Mouse (Mus musculus): ENCODE results near the gene Pdzrn4.

Gene Pdzrn4

DNA sequence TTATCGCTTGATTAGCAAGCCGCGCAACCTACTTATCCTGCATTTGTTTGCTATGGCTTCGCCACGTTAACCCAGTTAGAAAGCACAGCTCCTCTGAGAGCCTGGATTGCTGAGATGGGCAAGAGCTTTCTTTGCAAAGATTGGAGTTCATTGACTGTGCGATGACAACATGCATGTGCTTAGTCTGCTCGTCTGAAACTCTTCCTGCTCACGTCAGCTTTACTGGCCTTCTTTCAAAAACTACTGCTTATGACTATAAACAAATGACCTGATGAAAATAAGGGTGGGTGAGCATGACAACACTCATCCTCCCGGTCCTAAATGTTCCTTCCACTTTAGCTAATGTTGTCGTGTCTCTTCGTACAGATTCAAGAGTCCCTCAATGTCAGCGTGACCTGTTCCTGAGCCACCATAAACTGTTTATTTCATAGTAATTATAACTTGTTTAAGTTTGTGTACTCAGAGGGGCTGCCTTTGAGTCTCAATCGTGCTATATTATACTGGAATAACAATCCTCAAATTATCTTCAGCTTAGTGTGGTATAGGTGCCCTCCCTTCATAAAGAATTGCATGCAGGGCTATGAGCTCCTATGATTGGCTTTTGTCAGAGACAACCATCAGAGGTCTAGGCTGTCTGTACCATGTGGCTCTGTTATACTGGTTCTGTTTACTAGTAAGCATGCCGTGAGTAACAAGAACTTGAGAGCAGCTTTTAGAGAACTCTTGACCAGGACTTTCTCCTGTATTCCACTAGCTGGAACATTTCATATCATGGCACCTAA is 187.9 kb downstream of the Pdzrn4 start:
- no peak for DNase-seq (ENCODE audit: low read depth, low spot score)

DNA sequence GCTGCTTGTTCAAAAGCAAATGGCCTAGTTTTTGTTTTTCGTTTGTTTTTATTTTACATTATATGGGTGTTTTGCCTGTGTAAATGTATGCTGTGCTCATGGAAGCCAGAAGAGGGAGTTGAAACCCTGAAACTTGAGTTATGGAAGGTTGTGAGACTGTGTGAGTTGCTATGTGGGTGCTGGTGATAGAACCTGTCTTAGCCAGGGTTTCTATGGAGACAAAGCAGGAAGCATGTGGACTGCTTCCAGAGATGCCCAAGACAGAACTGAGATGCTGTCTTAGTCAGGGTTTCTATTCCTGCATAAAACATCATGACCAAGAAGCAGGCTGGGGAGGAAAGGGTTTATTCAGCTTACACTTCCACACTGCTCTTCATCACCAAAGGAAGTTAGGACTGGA is 190.8 kb downstream of the Pdzrn4 start:
- no peak for DNase-seq (ENCODE audit: low read depth, low spot score)

GRCm38 (mm10) chr15:92594721-92595120 is 198.0 kb downstream of the Pdzrn4 start:
- DNase-seq (ENCODE audit: low read depth, low spot score), result no peak

GRCm38 (mm10) chr15:92597011-92597780 is 200.5 kb downstream of the Pdzrn4 start:
- no peak for DNase-seq (ENCODE audit: low read depth, low spot score)

DNA sequence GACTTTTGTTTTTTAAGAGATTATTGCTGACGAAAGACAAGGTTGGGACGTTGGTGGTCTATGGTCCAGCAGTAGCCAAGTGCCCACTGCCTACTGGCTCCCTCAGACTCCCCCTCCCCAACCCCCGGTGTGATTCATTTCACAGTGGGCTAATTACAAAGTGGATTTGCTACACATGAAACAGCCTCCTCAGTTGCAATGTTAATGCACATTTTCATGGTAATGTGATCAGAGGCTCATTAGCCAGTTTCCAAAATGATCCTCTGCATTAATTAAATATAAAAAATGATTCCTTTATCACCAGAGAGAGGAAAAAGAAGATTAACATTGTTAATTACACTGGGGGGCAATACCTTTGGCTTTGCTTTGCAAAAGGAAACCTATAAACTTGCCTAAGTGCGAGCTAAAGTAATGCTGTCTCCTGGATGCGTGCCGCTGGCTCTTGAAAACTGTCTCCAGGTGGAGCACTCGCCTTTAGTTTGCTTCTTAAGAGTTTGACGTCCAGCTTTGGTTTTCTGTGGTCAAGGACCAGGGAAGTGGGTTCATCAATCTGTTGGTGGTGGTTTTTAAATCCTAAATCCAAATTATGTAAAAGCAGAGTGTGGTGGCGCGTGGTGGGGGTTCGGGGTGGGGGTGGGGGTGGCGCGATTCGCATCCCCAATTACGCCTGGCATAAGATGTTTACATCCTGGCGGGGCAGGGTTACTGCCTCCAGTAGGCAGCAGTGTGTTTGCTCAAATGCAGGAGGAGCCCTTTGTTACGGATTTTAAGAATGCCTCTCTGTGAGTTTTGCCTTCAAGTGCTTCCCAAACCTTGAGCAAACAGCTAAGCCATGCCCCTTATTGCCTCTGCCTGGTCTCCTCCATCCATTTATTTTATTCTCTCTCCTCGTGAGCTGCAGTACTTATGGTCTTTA is 202.0 kb downstream of the Pdzrn4 start:
- no peak for DNase-seq (ENCODE audit: low read depth, low spot score)

DNA sequence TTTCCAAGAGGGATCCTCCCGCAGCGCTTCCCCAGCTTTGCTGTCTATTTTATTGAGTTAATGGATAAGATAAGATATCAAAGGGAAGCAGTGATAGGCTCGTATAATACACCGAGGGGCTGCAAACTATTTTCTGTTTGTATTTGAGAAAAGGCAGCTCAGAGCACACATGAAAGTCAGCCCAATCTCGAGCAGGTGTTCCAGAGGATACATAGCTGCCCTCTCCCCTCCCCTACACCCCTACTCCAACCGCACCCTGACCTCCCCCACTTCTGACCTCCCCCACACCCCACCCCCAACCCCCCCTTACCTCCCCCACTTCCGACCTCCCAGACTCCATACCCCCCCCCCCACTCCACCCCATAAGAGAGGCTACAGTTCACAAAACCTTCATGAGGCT is 202.7 kb downstream of the Pdzrn4 start:
- DNase-seq (ENCODE audit: low read depth, low spot score), result no peak

GRCm38 (mm10) chr15:92610866-92611265 is 214.2 kb downstream of the Pdzrn4 start:
- no peak for DNase-seq (ENCODE audit: low read depth, low spot score)

DNA sequence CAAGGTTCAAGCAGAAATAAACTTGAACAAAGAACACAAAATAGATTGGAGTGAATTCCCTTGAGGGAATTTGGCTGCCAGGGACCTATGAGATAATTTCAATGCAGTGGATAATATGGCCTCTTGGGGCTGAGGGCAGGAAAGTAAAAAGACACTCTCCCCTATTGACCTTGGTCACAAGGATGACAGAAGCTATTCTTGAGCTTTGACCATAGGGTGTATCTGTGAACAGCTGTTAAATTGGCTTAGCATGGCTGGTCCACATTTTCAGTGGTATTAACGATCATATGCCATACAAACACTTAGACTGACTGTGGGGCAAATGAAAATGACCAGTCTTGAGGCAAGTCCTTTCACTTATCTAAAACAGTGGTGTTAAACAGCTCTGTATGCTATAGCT is 215.7 kb downstream of the Pdzrn4 start:
- DNase-seq (ENCODE audit: low read depth, low spot score), result no peak

GRCm38 (mm10) chr15:92613228-92613627 is 216.5 kb downstream of the Pdzrn4 start:
- DNase-seq (ENCODE audit: low read depth, low spot score), result no peak

- DNase-seq (ENCODE audit: low read depth, low spot score), result no peak
Observed at GRCm38 (mm10) chr15:92621731-92622234, 225.1 kb downstream of the Pdzrn4 start.

DNA sequence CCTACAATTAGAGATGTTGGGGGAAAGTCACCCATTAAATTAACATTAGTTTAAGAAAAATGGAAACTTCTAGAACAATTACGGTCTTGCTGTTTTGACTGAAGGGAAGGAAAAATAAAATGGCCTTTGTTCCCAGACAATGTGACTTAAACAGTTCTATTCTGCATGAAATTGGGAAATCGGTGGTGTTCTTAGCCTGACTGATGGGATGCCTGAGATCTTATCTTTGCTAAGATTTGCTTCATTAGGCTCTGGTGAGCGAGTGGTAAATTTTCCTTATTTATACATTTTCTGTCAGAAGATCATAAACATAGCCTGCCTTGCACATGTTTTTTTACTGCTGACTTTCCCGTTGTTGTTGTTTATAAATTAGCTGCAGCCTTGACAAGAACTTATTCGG is 225.6 kb downstream of the Pdzrn4 start:
- no peak for DNase-seq (ENCODE audit: low read depth, low spot score)

DNA sequence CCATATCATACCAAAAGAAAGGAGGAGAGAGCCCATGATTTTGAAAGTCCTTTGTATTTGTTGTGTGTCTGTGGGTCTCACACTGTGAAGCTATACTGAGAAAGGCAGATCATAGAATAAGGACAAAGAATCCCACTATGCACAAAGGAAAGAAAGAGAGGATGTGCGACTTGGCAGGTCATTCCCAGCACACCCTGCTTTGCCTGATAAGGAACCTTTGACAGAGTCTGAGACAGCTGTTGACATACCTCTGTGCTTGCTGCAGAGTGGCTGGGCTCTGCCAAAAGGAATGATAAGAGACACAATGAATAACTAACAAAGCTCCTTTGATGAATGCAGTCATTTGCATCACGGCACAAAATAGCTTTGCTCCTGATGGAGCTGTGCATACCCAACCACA is 232.5 kb downstream of the Pdzrn4 start:
- no peak for DNase-seq (ENCODE audit: low read depth, low spot score)

DNA sequence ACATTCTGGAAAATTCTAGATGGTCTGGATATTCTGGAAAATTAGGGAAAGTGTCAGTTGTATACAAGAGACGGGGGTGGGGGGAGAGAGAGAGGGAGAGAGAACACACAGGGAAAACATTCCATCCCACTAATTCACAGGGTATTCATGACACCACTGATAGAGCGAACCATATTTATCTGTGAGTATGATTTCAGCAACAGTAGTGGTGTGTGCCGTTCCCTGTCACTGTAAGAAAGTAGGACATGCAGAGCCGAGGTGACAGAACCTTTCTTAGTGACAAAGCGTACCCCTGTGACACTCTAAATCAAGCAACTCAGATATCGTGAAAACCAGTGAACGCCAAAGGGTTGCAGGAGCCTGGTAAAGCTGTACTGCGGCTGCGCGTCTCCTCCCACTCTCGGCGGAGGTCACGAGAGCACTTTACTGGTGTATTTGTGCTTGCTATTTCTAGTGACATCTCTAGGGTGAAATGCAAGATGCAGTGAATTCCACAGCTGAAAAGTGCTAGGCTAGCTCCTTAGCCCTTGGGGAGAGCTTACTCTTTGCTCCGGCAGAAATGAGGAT is 237.4 kb downstream of the Pdzrn4 start:
- no peak for DNase-seq (ENCODE audit: low read depth, low spot score)

GRCm38 (mm10) chr15:92640212-92641082 is 243.8 kb downstream of the Pdzrn4 start:
- no peak for DNase-seq (ENCODE audit: low read depth, low spot score)

DNA sequence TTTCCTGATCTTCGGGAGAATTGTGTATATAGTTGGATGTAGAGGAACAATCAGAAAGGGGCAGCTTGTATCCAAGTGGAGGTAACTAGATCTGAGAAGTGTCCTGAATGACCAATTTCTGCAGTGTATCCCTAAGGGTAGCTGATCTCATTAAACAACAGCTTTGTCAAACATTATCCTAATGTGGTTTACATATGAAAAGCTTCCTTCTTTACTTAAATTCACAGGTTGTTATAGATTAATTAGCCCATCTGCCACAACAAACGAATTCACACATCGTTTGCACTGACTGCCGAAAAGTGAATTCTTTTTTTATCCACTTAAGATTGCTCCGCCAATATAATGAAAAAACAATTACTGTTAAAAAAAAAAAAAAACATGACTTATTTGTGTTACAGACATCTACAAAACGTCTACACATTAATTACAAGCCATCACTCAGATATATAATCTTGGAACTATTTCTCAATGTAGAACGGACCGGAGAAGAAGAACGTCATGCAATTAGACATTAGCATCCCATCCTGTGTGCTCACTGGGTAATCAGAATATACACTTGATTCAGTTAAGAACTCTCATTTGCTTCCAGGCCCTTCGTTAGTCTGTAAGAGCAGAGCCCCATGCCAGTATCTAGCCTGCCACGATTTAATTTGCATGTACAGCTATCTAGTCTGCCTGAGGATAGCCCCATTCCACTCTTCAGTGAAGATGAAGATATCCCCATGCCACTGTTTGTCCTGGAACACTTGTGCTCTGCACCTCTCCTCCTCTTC is 274.8 kb downstream of the Pdzrn4 start:
- DNase-seq (ENCODE audit: low read depth, low spot score), result no peak

DNA sequence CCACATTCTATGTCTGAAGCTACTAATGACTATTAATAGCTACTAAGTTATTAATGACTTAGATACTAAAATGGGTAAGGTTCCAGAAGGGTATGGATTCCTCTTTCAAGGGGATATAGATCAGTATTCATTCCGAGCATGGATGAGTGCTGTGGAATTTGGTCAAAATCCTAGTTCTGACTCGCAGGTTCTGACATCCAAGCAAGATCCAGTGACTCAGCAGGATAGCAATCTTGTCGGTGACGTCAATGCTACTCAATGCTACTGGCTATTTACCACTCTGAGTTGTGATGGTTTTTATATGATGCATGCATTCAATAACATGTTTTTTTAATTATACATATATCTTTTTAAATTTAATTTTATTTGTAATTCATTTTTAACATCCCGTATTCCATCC is 279.4 kb downstream of the Pdzrn4 start:
- no peak for DNase-seq (ENCODE audit: low read depth, low spot score)

GRCm38 (mm10) chr15:92678377-92678776 is 281.7 kb downstream of the Pdzrn4 start:
- no peak for DNase-seq (ENCODE audit: low read depth, low spot score)

GRCm38 (mm10) chr15:92679541-92679940 is 282.9 kb downstream of the Pdzrn4 start:
- no peak for DNase-seq (ENCODE audit: low read depth, low spot score)

- no peak for DNase-seq (ENCODE audit: low read depth, low spot score)
Observed at GRCm38 (mm10) chr15:92696276-92696956, 299.7 kb downstream of the Pdzrn4 start.

Data from CD4-positive, CD25-positive, alpha-beta regulatory T cell, adult 2 months (primary cell).